Mouse (Mus musculus) MEL (cell line): ENCODE data around the gene Cela2a. TPM values are rescaled to one million over a fixed set of nuclear protein-coding genes. Genes with fewer than 3 reads are reported as not detected.

Source experiments
- DNase-seq: peaks from one replicate; pipeline ENCODE4 v3.0.0; 2011; ENCODE audit warnings: low read depth, low spot score
- H3K27ac ChIP-seq: 2 replicates; pipeline ENCODE4 v1.5.1; 2012; ENCODE audit warnings: low read depth, mild to moderate bottlenecking, control low read depth, low read length, moderate library complexity; ENCODE audit not compliant: control insufficient read depth
- H3K27me3 ChIP-seq, 2 experiments: fragments of 150-350 bp in 1 of 2; sonication (generic) in 1 of 2; 2 replicates each; pipeline ENCODE4 v1.6.1; 2012; ENCODE audit warnings: low read length in 2 of 2, mild to moderate bottlenecking in 2 of 2, improper control_type of control experiment in 1 of 2, moderate library complexity in 1 of 2; ENCODE audit not compliant: insufficient read depth in 2 of 2, control insufficient read depth in 1 of 2
- H3K36me3 ChIP-seq, 2 experiments: 2 replicates each; pipeline ENCODE4 v1.6.1; 2012 to 2014; ENCODE audit warnings: low read length in 2 of 2, improper control_type of control experiment in 1 of 2, inconsistent platforms in 1 of 2, mild to moderate bottlenecking in 1 of 2; ENCODE audit not compliant: insufficient read depth in 2 of 2, control insufficient read depth in 1 of 2
- H3K4me1 ChIP-seq, 2 experiments: fragments of 150-350 bp in 1 of 2; sonication (generic) in 1 of 2; 2 replicates each; pipeline ENCODE4 v1.6.1; 2012; ENCODE audit warnings: low read length in 2 of 2, improper control_type of control experiment in 1 of 2, mild to moderate bottlenecking in 1 of 2; ENCODE audit not compliant: insufficient read depth in 2 of 2, control insufficient read depth in 1 of 2
- H3K4me3 ChIP-seq, 2 experiments: fragments of 150-350 bp in 1 of 2; sonication (generic) in 1 of 2; 2 replicates each; pipeline ENCODE4 v1.5.1; 2012; ENCODE audit warnings: low read depth in 2 of 2, low read length in 2 of 2, mild to moderate bottlenecking in 2 of 2, moderate library complexity in 2 of 2, control low read depth in 1 of 2, improper control_type of control experiment in 1 of 2; ENCODE audit not compliant: control insufficient read depth in 1 of 2, insufficient read depth in 1 of 2
- H3K79me2 ChIP-seq: 2 replicates; pipeline ENCODE4 v1.6.1; 2012; ENCODE audit warnings: mild to moderate bottlenecking, low read length, moderate library complexity; ENCODE audit not compliant: control insufficient read depth, poor library complexity, insufficient read depth
- H3K9ac ChIP-seq: 2 replicates; pipeline ENCODE4 v1.6.1; 2012; ENCODE audit warnings: low read depth, mild to moderate bottlenecking, control low read depth, low read length, moderate library complexity; ENCODE audit not compliant: control insufficient read depth, poor library complexity, severe bottlenecking
- H3K9me3 ChIP-seq: fragments of 150-350 bp; sonication (generic); replicated peaks from 2 replicates; pipeline ENCODE4 v1.6.1; 2012; ENCODE audit warnings: mild to moderate bottlenecking, low read length, improper control_type of control experiment, moderate library complexity; ENCODE audit not compliant: insufficient read depth
- CHD1 ChIP-seq: IDR thresholded peaks from 2 replicates; pipeline ENCODE4 v1.6.1; 2012; ENCODE audit warnings: low read depth, mild to moderate bottlenecking, inconsistent platforms, low read length, improper control_type of control experiment
- CHD2 ChIP-seq: IDR thresholded peaks from 2 replicates; pipeline ENCODE4 v1.6.1; 2011; ENCODE audit warnings: low read length, improper control_type of control experiment
- E2F4 ChIP-seq: IDR thresholded peaks from 2 replicates; pipeline ENCODE4 v1.6.1; 2011; ENCODE audit warnings: low read depth, low read length, improper control_type of control experiment, borderline replicate concordance
- EP300 ChIP-seq, 2 experiments: IDR thresholded peaks; 2 replicates each; pipeline ENCODE4 v1.6.1; 2011; ENCODE audit warnings: improper control_type of control experiment in 2 of 2, low read length in 2 of 2, low read depth in 1 of 2, mild to moderate bottlenecking in 1 of 2
- ETS1 ChIP-seq: IDR thresholded peaks from 2 replicates; pipeline ENCODE4 v1.6.1; 2012; ENCODE audit warnings: low read depth, mild to moderate bottlenecking, inconsistent platforms, low read length, improper control_type of control experiment, moderate library complexity
- GATA1 ChIP-seq: IDR thresholded peaks from 2 replicates; pipeline ENCODE4 v1.6.1; 2011; ENCODE audit warnings: low read depth, low read length, improper control_type of control experiment
- KAT2A ChIP-seq: conservative IDR thresholded peaks from 2 replicates; pipeline ENCODE4 v1.6.1; 2012; ENCODE audit warnings: low read depth, low read length, improper control_type of control experiment, inconsistent platforms
- MAFK ChIP-seq: IDR thresholded peaks from 2 replicates; pipeline ENCODE4 v1.6.1; 2011; ENCODE audit warnings: low read depth, mild to moderate bottlenecking, low read length, improper control_type of control experiment, borderline replicate concordance
- MAX ChIP-seq: IDR thresholded peaks from 2 replicates; pipeline ENCODE4 v1.6.1; 2011; ENCODE audit warnings: low read length, improper control_type of control experiment
- MYB ChIP-seq: IDR thresholded peaks from 2 replicates; pipeline ENCODE4 v1.6.1; 2011; ENCODE audit warnings: mild to moderate bottlenecking, low read depth, low read length, improper control_type of control experiment
- MYC ChIP-seq: IDR thresholded peaks from 2 replicates; pipeline ENCODE4 v1.6.1; 2011; ENCODE audit warnings: low read depth, mild to moderate bottlenecking, low read length, improper control_type of control experiment, moderate library complexity
- NELFE ChIP-seq: IDR thresholded peaks from 2 replicates; pipeline ENCODE4 v1.6.1; 2011; ENCODE audit warnings: low read depth, low read length, improper control_type of control experiment
- POLR2A ChIP-seq, 2 experiments: IDR thresholded peaks; 2 replicates each; pipeline ENCODE4 v1.6.1; 2011 to 2012; ENCODE audit warnings: low read length in 2 of 2, mild to moderate bottlenecking in 2 of 2, control low read depth in 1 of 2, improper control_type of control experiment in 1 of 2, low read depth in 1 of 2, moderate library complexity in 1 of 2; ENCODE audit not compliant: control insufficient read depth in 1 of 2, insufficient read depth in 1 of 2, poor library complexity in 1 of 2
- POLR2AphosphoS5 ChIP-seq: IDR thresholded peaks from 2 replicates; pipeline ENCODE4 v1.6.1; 2012; ENCODE audit warnings: low read depth, borderline replicate concordance, mild to moderate bottlenecking, inconsistent platforms, low read length, moderate library complexity, mixed read lengths
- SIN3A ChIP-seq: IDR thresholded peaks from 2 replicates; pipeline ENCODE4 v1.6.1; 2012; ENCODE audit warnings: low read length, improper control_type of control experiment, inconsistent platforms
- SMC3 ChIP-seq: IDR thresholded peaks from 2 replicates; pipeline ENCODE4 v1.6.1; 2011; ENCODE audit warnings: low read depth, low read length, improper control_type of control experiment
- TBP ChIP-seq: IDR thresholded peaks from 2 replicates; pipeline ENCODE4 v1.8.0; 2011; ENCODE audit warnings: low read depth, low read length, improper control_type of control experiment
- TCF12 ChIP-seq: IDR thresholded peaks from 2 replicates; pipeline ENCODE4 v1.6.1; 2014; ENCODE audit warnings: low read depth, mild to moderate bottlenecking, inconsistent platforms, low read length, improper control_type of control experiment, moderate library complexity
- UBTF ChIP-seq: IDR thresholded peaks from 2 replicates; pipeline ENCODE4 v1.6.1; 2012; ENCODE audit warnings: low read depth, mild to moderate bottlenecking, inconsistent platforms, low read length, improper control_type of control experiment, moderate library complexity, borderline replicate concordance; ENCODE audit not compliant: insufficient read depth
- ZC3H11A ChIP-seq: IDR thresholded peaks from 2 replicates; pipeline ENCODE4 v1.6.1; 2012; ENCODE audit warnings: low read depth, mild to moderate bottlenecking, inconsistent platforms, low read length, improper control_type of control experiment
- ZMIZ1 ChIP-seq: IDR thresholded peaks from 2 replicates; pipeline ENCODE4 v1.6.1; 2012; ENCODE audit warnings: low read depth, mild to moderate bottlenecking, inconsistent platforms, low read length, improper control_type of control experiment, moderate library complexity
- ZNF384 ChIP-seq: IDR thresholded peaks from 2 replicates; pipeline ENCODE4 v1.6.1; 2012; ENCODE audit warnings: low read depth, mild to moderate bottlenecking, inconsistent platforms, low read length, improper control_type of control experiment
- polyA plus RNA-seq, 2 experiments: library from polyadenylated mRNA; stranded (reverse) in 1 of 2; unstranded in 1 of 2; fragments of >175 nt in 1 of 2; fragments of >200 nt in 1 of 2; gene quantifications; 2 replicates each; pipeline versions ENCODE4 v1.2.1 to v1.2.4; 2012; ENCODE audit warnings: low replicate concordance in 2 of 2, low read depth in 1 of 2; ENCODE audit not compliant: insufficient read length in 2 of 2, insufficient read depth in 1 of 2, missing spikeins in 1 of 2
- total RNA-seq: library from RNA; depleted of rRNA; stranded (reverse); fragments of 300-350 nt; gene quantifications from 2 replicates; pipeline ENCODE4 v1.2.3, GENCODE M21; 2012

Gene Cela2a
- total and polyA plus RNA-seq, 3 experiments: not detected

DNA sequence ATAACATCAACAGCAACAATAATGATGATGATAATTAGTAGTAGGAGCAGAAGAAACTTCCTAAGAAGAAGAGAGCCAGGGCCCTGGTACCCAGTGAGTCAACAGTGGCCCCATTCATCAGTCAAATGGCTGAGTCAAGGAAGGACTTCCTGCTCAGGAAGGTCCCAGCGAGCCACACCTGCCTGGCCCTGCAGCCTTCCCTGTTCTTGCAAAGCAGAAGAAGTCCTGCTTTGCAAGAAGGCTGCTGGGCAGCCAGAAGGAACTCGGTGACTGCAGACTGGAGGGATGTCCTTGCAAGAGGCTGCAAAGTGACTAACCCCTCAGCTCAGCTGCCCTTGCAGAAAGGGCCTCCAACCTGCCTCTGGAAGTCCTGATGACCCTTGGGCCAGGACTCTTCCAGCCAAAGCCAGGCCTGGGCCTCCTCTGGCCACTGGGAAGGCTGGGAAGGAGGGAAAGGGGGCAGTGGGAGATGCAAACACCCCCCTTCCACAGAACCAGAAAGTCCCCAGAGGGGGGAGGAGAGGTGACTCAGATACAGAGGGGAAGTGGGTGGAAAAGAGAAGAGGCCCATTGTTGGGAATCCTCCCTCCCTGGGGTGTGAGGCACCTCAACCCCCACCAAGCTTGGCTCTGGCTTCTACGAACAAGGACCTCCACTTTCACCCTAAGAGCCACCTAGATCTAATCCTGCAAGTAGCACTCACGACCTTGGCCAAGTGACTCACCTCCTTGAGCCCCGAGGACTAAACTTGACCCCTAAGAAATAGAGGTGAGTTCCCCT is 43.7 kb upstream of the Cela2a start:
- no peak overlapping the region for H3K9ac ChIP-seq
- H3K4me1 ChIP-seq: peaks cover 1 to 15% of the 10 kb centered on the region in 2 experiments; a peak in 3 of 4 replicates
- H3K9me3 ChIP-seq: no peaks in the 10 kb centered on the region
- no peaks in the 10 kb centered on the region for H3K27me3 ChIP-seq
- H3K36me3 ChIP-seq: peaks cover 0 to 7% of the 10 kb centered on the region in 2 experiments; a peak in 2 of 4 replicates
- H3K27ac ChIP-seq: no peak overlapping the region
- DNase-seq: no peak
- peaks cover 19% of the 10 kb centered on the region for H3K79me2 ChIP-seq
- no peak overlapping the region for H3K4me3 ChIP-seq
- no peak for TF ChIP-seq SMC3
- TF ChIP-seq TBP: no peak
- TF ChIP-seq MAX: no peak
- no peak for TF ChIP-seq CHD1
- no peak for TF ChIP-seq TCF12
- TF ChIP-seq ZC3H11A: no peak
- TF ChIP-seq ZMIZ1: no peak
- TF ChIP-seq GATA1: no peak
- no peak for TF ChIP-seq NELFE
- TF ChIP-seq KAT2A: no peak
- TF ChIP-seq MYB: no peak
- TF ChIP-seq E2F4: no peak
- no peak for TF ChIP-seq EP300 (IDR thresholded peaks at IDR 0.05; ENCODE audit: low read depth in 1 of 2, low read length in 2 of 2)
- TF ChIP-seq POLR2A (IDR thresholded peaks at IDR 0.05; ENCODE audit: control insufficient read depth in 1 of 2, insufficient read depth in 1 of 2, low read depth in 1 of 2, low read length in 2 of 2, poor library complexity in 1 of 2): no peak

DNA sequence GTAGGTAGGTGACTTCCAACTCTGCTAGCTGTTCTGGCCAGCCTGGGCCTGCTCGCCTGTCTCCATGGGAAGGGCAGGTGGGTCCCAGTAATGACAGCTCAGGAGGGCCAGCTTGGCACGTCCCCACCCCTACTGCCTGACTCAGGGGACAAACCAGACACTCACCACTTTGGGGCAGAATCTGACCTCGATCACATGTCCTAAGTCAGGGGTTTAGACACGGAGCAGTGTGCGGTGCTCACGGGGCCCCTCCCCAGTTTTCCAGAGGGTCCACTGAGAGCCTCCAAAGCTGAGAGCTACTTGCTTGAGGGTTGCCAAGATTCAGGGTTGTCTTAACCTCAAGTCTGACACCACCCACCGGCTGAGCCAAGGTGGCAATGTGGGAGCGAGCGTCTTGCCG is 42.1 kb upstream of the Cela2a start:
- no peak overlapping the region for H3K4me3 ChIP-seq
- peaks cover 0 to 4% of the 10 kb centered on the region in 2 experiments; a peak in 2 of 4 replicates for H3K36me3 ChIP-seq
- H3K79me2 ChIP-seq: peaks cover 4% of the 10 kb centered on the region; the same call in 1 of the 2 replicates
- H3K9ac ChIP-seq: no peak overlapping the region
- no peaks in the 10 kb centered on the region for H3K27me3 ChIP-seq
- H3K27ac ChIP-seq: no peak overlapping the region
- TF ChIP-seq TCF12 (no peak), CHD2 (no peak), MYC (no peak), POLR2AphosphoS5 (no peak), MAFK (no peak), ETS1 (no peak), UBTF (no peak), SIN3A (no peak), ZNF384 (no peak), EP300 (IDR thresholded peaks at IDR 0.05; ENCODE audit: low read depth in 1 of 2, low read length in 2 of 2) (no peak), MAX (no peak)
- DNase-seq: no peak
- H3K4me1 ChIP-seq: peaks cover 1 to 11% of the 10 kb centered on the region in 2 experiments; a peak in 3 of 4 replicates
- no peaks in the 10 kb centered on the region for H3K9me3 ChIP-seq
